Mouse (Mus musculus) liver, adult 2 months (tissue): ENCODE data around the gene Add1. TPM values are rescaled to one million over a fixed set of nuclear protein-coding genes. Genes with fewer than 3 reads are reported as not detected.
A peak's percentile ranks its signal among the peaks of the same experiment; 100 is the strongest.

ENCODE experiments used
- DNase-seq: peaks from one replicate; pipeline ENCODE4 v3.0.0-alpha.2; 2011; ENCODE audit warnings: low read depth, low spot score; ENCODE audit errors: extremely low read depth
- H3K27ac ChIP-seq: fragments of 200-500 bp; replicated peaks from 2 replicates; pipeline ENCODE4 v1.5.1; 2012; ENCODE audit warnings: low read depth, mild to moderate bottlenecking, control low read depth, inconsistent platforms, low read length; ENCODE audit not compliant: insufficient read depth
- H3K27me3 ChIP-seq: fragments of 200-500 bp; 2 replicates; pipeline ENCODE4 v1.6.1; 2012; ENCODE audit warnings: mild to moderate bottlenecking, moderate library complexity, low read length, inconsistent platforms; ENCODE audit not compliant: control insufficient read depth, insufficient read depth
- H3K36me3 ChIP-seq: fragments of 200-500 bp; 2 replicates; pipeline ENCODE4 v1.6.1; 2012; ENCODE audit warnings: low read length, inconsistent platforms; ENCODE audit not compliant: control insufficient read depth, insufficient read depth
- H3K4me1 ChIP-seq: fragments of 200-500 bp; 2 replicates; pipeline ENCODE4 v1.6.1; 2011; ENCODE audit warnings: low read length; ENCODE audit not compliant: control insufficient read depth, insufficient read depth
- H3K4me3 ChIP-seq: fragments of 200-500 bp; 2 replicates; pipeline ENCODE4 v1.5.1; 2011; ENCODE audit warnings: low read depth, mild to moderate bottlenecking, control low read depth, low read length, moderate library complexity; ENCODE audit not compliant: insufficient read depth
- H3K79me2 ChIP-seq: fragments of 200-500 bp; 2 replicates; pipeline ENCODE4 v1.6.1; 2012; ENCODE audit warnings: inconsistent platforms, mild to moderate bottlenecking, low read length, moderate library complexity; ENCODE audit not compliant: control insufficient read depth, insufficient read depth
- H3K9ac ChIP-seq: fragments of 200-500 bp; 2 replicates; pipeline ENCODE4 v1.6.1; 2012; ENCODE audit warnings: low read depth, mild to moderate bottlenecking, control low read depth, inconsistent platforms, low read length
- CTCF ChIP-seq: fragments of 200-500 bp; IDR thresholded peaks from 2 replicates; pipeline ENCODE4 v1.5.1; 2011; ENCODE audit warnings: low read depth, low read length, control low read depth
- POLR2A ChIP-seq: fragments of 200-500 bp; IDR thresholded peaks from 2 replicates; pipeline ENCODE4 v1.6.1; 2011; ENCODE audit warnings: low read length, control low read depth; ENCODE audit not compliant: insufficient read depth; ENCODE audit errors: extremely low read depth
- WGBS: fragments of 180-500 bp; shearing (Covaris S2); methylation state at CpG from one replicate; pipeline ENCODE4 v1.1.7; 2018; 5-methylcytosine and 5-hydroxymethylcytosine counted together
- polyA plus RNA-seq: library from polyadenylated mRNA; depleted of rRNA; stranded (reverse); fragments of >200 nt; gene quantifications from 2 replicates; pipeline ENCODE4 v1.2.3, GENCODE M21; 2012
- total RNA-seq: library from RNA; depleted of rRNA; stranded (reverse); fragments of >200 nt; gene quantifications from 2 replicates; pipeline ENCODE4 v1.2.3, GENCODE M21; 2014

Gene Add1
- total and polyA plus RNA-seq, 2 experiments: 30.6 to 39.3 TPM

DNA sequence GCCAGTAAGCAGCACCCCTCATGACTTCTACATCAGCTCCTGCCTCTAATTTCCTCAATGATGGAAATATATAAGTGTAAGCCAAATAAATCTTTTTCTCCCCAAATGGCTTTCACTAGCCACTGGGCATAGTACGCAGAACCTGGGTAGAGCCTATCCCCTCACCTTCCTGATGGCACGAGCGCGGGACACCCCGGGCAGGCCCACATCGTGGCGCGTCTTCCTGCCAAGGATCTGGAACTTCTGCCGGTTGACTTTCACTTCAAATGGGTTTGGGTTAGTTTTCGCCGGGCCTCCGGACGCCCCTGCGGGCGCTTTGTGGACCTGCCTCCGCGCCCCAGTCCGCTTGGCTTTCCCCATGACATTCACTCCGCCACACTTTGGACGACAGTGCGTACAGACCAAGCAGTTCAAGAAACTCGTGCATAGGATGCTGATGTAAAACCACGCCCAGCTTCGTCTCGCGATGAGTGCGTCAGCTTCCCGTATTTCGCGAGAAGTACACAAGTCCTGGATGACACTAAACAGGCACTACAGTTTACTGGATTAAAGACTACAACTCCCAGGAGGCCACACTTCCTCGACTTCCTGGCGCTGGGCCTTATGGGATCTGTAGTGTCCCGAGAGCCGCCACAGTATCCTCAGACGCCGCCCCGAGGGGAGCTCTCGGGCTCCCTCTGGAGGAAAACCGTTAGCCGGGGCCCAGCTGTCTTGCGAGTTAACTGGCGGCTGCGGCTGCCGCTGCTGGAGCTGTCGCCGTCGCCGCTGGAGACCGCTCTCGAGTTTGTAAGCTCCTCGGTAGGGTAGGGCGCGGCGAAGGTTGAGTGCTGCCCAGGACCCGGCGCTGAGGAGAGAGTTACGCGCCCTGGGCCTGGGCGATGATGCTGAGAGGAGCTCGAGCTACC lies 86.5 kb downstream of the Add1 start, which contains the start of the genes Nop14 and Grk4:
Nop14 (minus strand) TSS at position 463 of the 905 bp plus-strand sequence.
Grk4 (plus strand) TSS at position 694 of the 905 bp plus-strand sequence.
- Histone ChIP-seq H3K9ac (peak within 1 kb of the TSS; percentile 71), H3K79me2 (peaks cover 3% of the 10 kb centered on the region; the same call in 1 of the 2 replicates), H3K27me3 (no peaks in the 10 kb centered on the region), H3K36me3 (peaks cover 13% of the 10 kb centered on the region), H3K4me3 (peak within 1 kb of the TSS; percentile 74), H3K4me1 (peaks cover 5% of the 10 kb centered on the region), H3K27ac (peak within 1 kb of the TSS; percentile 42)
- TF ChIP-seq CTCF (peak; percentile 81), POLR2A (peak; percentile 77)
- whole genome bisulfite sequencing: under 1% methylated on average over 60 of the region's 60 CpGs
- DNase-seq: peak; percentile 100

DNA sequence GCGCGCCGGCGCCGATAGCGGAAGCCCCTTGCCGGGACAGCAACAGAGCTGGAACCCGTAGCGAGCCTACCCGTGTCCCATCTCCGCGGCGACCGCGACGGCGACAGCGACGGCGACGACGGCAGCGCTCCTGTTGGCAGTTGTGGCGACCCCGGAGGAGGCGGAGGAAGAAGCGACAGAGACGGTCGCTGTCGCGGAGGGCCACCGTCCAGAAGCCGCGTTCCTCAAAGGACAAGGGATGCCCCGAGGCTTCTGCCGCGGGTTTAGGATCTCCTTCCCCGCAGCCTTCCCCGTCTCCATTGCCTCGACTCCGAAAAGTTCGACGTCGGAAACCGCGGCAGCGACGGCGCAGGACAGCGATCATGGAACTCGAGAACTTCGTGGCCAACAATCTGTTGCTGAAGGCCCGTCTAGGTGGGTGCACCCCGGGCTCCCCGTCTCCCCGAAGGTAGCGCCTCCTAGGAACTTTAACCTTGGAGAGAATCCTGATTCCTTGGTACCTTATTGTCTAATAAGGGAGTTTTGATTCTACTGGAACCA lies 87.2 kb downstream of the Add1 start:
- peak; percentile 28 for DNase-seq
- Histone ChIP-seq H3K9ac (peak overlapping the region; percentile 71), H3K79me2 (peaks cover 3% of the 10 kb centered on the region; the same call in 1 of the 2 replicates), H3K27me3 (no peaks in the 10 kb centered on the region), H3K4me3 (peak overlapping the region; percentile 64), H3K27ac (peak overlapping the region; percentile 37), H3K36me3 (peaks cover 13% of the 10 kb centered on the region), H3K4me1 (peaks cover 5% of the 10 kb centered on the region)
- TF ChIP-seq CTCF (no peak), POLR2A (no peak)
- under 1% methylated on average over 57 of the region's 57 CpGs for whole genome bisulfite sequencing

GRCm38 (mm10) chr5:34661909-34662308 lies 88.4 kb downstream of the Add1 start:
- TF ChIP-seq POLR2A (no peak), CTCF (no peak)
- no peak overlapping the region for H3K27ac ChIP-seq
- peaks cover 3% of the 10 kb centered on the region; the same call in 1 of the 2 replicates for H3K79me2 ChIP-seq
- no peak for DNase-seq
- no peak overlapping the region for H3K9ac ChIP-seq
- H3K4me1 ChIP-seq: peaks cover 5% of the 10 kb centered on the region
- H3K27me3 ChIP-seq: no peaks in the 10 kb centered on the region
- no peak overlapping the region for H3K4me3 ChIP-seq
- WGBS: 55% methylated on average over 4 of the region's 4 CpGs
- H3K36me3 ChIP-seq: peaks cover 5% of the 10 kb centered on the region; the same call in 1 of the 2 replicates

GRCm38 (mm10) chr5:34663231-34663630 lies 89.8 kb downstream of the Add1 start:
- DNase-seq: no peak
- H3K4me3 ChIP-seq: no peak overlapping the region
- peaks cover 3% of the 10 kb centered on the region; the same call in 1 of the 2 replicates for H3K79me2 ChIP-seq
- peaks cover 5% of the 10 kb centered on the region for H3K4me1 ChIP-seq
- H3K36me3 ChIP-seq: peaks cover 2% of the 10 kb centered on the region; the same call in 1 of the 2 replicates
- H3K27me3 ChIP-seq: no peaks in the 10 kb centered on the region
- TF ChIP-seq CTCF (no peak), POLR2A (no peak)
- WGBS: 97% methylated on average over 2 of the region's 2 CpGs
- H3K9ac ChIP-seq: no peak overlapping the region
- H3K27ac ChIP-seq: no peak overlapping the region

GRCm38 (mm10) chr5:34669493-34669892 lies 96.0 kb downstream of the Add1 start:
- Histone ChIP-seq H3K4me3 (no peak overlapping the region), H3K4me1 (no peaks in the 10 kb centered on the region), H3K27me3 (no peaks in the 10 kb centered on the region), H3K79me2 (no peaks in the 10 kb centered on the region), H3K27ac (no peak overlapping the region), H3K9ac (no peak overlapping the region), H3K36me3 (peaks cover 8% of the 10 kb centered on the region)
- 87% methylated on average over 2 of the region's 2 CpGs for WGBS
- TF ChIP-seq POLR2A: no peak
- no peak; the same call in 1 of the 2 replicates for TF ChIP-seq CTCF
- DNase-seq: peak; percentile 29
